Mouse (Mus musculus) lung, postnatal 10 days (tissue): Measurements from ENCODE around the gene Tbc1d22a.
"Not testable (repeated sequence)": the region's sequence is repeated elsewhere in the genome, so short reads cannot be mapped to it uniquely, and the experiment has no call there.

Experiments used
- DNase-seq: peaks from one replicate; pipeline ENCODE4 v3.0.0; 2021

The Tbc1d22a gene

GRCm38 (mm10) chr15:86181321-86181720, 32.9 kb upstream of the Tbc1d22a start:
- not testable (repeated sequence) for DNase-seq

- peak; percentile 81 for DNase-seq
Measured at GRCm38 (mm10) chr15:86181941-86182439, 32.3 kb upstream of the Tbc1d22a start.

GRCm38 (mm10) chr15:86182646-86183045, 31.6 kb upstream of the Tbc1d22a start:
- DNase-seq, result peak; percentile 78

- no peak for DNase-seq
Measured at GRCm38 (mm10) chr15:86183484-86183883, 30.8 kb upstream of the Tbc1d22a start.

DNA sequence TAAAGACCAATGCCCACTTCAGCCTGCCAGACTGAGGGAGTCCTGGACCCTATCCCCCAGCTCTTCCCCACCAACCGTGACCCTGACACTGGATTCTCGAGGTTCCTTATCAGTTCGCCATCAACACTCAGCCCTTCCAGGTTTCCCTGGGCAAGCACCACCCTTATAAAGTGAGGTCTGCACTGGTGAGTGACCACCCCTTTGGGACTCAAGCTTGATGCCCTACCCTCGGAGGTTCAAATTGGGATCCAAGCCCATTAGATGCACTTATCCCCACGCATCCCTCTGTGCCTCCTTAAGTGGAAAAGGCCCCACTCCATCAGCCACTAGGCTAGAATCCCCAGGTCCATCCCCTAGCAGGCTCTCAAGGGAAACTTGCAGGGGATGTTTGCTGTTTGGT, 30.2 kb upstream of the Tbc1d22a start:
- DNase-seq, result no peak

DNA sequence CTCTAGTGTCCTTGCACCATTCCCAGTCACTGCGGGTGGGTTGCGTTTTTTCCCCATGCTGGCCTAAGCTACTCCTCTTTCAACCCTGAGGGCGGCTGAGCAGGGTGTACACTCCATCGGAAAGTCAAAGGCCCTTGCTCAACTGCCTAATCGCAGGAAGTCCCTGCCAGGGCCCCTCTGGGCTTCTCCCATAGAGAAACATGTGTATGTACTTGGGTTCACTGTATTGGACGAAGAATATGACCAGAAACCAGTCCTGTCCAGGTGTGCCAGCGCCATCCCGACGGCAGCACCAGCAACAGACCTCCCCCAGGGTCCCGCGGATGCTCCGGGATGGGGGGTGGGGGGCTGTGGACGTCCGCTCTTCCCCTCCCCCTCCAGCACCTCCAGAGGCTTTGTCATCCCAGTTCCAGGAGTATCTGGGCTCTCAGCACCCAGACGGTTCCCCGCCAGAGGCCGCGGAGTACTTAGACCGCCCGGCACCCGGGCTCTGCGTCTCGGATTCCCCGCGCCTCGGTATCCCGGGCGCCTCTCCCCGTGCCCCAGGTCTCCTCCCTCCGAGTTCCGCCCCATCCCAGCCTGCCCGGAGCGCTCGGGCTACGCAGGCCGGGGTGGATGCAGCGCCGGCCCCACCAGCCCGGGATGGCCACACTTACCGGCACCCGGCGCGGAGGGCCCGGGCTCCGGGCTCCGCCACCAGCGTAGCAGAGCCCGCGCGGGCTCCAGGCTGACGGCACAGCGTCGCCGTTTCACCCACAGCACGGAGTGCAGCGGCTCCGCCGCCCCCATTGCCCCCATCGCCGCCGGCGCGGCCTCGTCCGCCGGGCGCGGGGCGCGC, 29.2 kb upstream of the Tbc1d22a start:
- DNase-seq, result peak; percentile 65

- peak; percentile 85 for DNase-seq
Measured at GRCm38 (mm10) chr15:86185689-86186569, 28.3 kb upstream of the Tbc1d22a start, which contains the start of gene Cerk. TSS of gene Cerk (minus strand) at chr15:86186141.

- DNase-seq, result no peak
Measured at GRCm38 (mm10) chr15:86186686-86187085, 27.6 kb upstream of the Tbc1d22a start.

DNA sequence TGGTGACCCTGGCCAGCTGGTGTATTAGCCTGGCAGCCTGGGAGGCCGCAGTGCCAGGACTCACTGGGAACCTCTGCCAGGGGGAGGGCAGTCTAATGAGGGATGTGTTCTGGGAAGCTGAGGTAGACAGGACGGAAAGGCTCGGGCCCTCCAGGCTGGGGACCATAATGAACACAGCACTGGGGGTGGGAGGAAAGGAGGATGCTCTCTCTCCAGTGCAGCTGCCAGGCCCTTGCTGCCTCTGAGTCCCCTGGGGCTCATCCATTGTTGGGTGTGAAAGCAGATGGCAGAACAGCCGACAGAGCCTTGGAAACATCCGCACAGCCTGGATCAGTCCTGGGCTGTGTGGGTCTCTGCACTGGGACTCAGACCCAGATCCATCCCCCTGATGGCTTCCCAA, 26.1 kb upstream of the Tbc1d22a start:
- DNase-seq, result peak; percentile 64

DNA sequence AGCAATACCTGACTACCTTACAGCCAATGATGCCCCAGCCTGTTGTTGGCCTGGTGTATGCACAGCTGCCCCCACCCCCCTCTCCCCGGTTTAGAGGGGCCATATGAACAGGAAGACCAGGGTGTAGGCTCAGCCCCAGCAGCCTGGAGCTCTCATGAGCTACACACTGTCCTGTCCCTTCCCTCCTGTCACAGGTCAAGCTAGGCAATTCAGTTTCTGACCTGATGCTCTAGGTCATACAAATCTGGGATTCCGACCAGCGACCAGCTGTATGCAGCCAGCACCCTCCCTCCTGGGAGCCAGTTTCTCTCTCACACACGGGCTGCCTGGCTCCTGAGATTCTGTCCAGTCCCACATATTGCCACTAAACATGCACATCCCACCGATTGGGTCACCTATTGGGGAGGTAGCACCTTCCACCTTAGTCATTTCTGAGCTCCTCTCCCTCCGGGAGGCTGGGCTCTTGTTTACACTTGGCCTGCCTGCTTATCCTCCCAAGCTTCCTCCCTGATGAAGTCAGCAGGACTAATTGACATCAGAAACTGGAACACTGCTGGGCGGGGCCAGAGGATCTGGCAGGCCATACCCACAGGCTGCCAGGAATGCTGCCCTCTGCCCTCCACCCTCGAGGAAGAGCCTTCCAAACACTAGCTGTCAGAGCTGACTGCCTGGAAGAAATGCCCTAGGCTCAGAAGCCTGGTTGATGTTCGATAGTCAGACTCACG, 25.4 kb upstream of the Tbc1d22a start:
- DNase-seq, result peak; percentile 97

- DNase-seq, result no peak
Measured at GRCm38 (mm10) chr15:86190387-86190786, 23.9 kb upstream of the Tbc1d22a start.

DNA sequence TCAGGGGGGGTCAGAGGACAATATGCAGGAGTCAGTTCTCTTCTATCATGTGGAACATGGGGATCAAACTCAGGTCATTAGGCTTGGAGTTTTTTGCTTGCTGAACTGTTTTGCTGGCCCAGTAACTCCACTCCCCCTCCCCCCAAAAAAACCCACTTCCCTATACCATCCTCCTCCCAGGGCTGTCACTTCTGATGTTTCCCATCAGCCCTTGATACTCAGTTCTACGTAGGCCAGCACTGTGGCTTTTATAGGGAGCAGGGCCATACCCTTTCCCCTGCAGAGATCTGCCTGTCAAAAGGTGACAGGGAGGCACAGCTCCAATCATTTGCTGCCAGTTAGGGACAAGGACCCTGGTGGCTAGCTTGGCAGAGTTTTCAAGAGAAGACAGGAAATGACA, 22.8 kb upstream of the Tbc1d22a start:
- no peak for DNase-seq

- DNase-seq, result peak; percentile 54
Measured at GRCm38 (mm10) chr15:86191933-86192332, 22.3 kb upstream of the Tbc1d22a start.

- DNase-seq, result not testable (repeated sequence)
Measured at GRCm38 (mm10) chr15:86194676-86195453, 19.4 kb upstream of the Tbc1d22a start.

DNA sequence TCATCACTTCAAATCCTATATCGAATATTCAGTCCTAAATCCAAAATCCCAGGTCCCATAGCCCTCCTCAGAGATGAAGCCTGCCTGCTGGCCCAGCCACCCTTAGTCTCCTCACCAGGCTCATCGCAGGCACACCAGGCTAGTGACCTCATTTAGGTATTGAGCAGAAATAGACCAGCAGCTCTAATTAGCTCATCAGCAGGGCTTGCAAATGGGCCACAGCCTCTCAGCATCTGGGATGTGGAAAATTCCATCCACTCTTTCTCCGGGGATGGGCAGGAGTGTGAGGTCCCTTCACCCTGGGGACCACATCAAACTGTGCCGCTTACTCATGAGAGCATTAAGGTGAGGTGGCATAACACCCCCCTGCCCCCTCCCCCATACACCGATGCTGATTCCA, 15.2 kb upstream of the Tbc1d22a start:
- no peak for DNase-seq

DNA sequence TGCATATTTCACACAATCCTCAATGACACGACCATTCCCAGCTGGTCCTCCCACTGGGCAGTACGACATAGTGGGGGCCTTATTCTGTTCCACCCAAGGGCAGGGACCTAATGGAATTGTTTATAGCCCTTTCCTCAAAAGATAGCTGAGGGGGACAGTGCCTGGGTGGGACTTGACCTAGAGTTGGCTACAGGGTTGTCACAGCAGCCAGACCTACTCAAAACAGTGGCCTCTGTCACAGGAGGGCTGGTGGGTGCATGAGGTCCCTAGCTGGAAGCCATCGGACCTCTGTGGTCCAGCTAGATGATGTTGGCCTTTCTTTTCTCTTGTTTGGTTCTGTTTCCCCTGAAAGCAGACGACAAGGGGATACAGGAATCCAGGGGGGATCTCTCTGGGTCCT, 14.8 kb upstream of the Tbc1d22a start:
- DNase-seq, result no peak

DNA sequence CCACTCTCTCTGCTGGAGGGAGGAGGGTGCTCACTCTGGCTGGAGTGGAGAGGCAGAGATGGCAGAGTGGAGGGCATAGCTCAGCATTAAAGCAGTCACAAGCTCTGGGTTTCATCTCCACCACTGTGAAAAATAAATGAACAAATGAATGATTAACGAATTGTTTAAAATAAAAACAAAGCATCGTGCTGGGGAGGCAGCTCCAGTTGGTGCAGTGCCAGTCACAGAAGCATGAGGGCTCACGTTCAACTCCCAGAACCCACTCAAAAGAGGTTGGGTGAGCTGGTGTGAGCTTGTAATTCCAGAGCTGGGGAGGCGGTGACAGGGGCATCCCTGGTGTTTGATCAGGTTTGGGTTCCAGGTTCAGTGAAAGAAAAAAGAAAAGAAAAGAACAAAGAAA, 14.1 kb upstream of the Tbc1d22a start:
- no peak for DNase-seq

GRCm38 (mm10) chr15:86201095-86201494, 13.2 kb upstream of the Tbc1d22a start:
- peak; percentile 67 for DNase-seq

DNA sequence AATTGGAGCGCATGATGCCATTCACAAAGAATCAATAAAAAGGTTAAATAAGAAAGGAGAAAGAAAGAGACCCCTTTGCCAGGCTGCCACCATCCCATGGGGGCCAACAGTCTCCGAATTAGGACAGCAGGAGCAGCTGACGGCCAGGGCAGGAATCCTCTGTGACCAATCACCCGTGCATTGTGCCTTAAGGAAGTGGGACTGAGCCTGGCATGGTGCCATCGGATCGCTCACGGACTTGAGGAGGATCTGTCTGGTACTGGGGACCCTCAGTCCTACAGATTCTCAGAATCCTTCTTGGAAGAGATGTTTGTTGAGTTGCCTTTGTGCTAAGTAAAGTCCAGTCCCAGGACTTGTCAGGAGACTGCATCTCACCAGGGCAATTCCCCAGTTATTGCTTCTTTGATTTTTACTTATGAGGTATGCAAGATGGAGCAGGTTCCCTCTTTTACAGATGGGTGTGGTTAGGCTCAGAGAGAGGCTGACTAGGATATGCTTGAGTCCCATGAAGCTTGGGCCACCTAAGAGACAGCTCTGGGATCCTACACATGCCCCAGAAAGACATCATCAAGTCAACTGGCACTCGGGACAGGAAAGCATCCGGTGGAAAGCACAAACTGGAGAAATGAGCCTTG, 12.4 kb upstream of the Tbc1d22a start:
- peak; percentile 56 for DNase-seq

DNA sequence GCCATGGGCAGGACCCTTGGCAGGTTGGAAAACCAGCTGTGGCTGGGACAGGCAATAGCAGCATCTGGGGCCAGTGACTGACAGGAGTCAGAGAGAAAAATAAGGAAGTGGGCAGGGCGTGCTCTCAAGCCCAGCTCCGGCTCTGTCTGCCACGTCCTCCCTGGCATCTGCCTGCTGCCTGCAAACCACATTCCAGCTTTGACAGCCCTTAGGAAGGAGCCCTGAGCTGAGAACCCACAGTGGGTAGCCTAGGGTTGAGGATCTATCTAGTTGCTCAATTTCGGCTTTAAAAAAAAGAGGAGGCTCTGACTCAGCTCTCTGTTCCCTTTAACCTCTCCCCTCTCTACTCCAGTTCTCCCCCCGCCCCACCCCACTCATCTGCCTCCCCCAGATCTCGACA, 11.6 kb upstream of the Tbc1d22a start:
- DNase-seq, result peak; percentile 67

DNA sequence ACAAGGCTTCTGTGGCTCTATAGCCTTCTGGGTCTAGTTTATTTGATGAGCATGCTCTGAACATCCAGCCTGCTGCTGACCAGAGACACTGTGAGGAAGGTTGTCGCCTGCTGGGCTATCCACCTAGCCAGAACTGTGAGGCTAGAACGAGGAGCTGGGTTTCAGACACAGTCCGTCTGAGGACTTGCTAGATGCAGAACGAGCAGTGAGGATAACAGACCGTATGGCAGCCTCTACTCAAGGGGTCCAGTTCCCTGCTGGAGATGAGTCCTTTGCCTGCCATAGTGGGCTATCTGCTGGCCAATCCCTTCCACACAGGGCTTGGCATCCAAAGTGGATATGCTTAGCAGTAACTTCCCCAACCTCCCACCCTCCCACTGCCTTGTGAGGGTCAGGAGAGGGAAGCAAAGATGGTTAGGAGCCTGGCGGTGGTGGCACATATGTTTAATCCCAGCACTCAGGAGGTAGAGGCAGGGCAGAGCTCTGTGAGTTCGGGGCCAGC, 10.9 kb upstream of the Tbc1d22a start:
- DNase-seq, result no peak
